Mouse (Mus musculus) B cell, adult (primary cell): ENCODE data around the gene Btnl10. TPM values are rescaled to one million over a fixed set of nuclear protein-coding genes. Genes with fewer than 3 reads are reported as not detected.

ENCODE experiments used
- total RNA-seq: library from RNA; stranded (reverse); gene quantifications from 4 replicates; pipeline ENCODE4 v1.2.4, GENCODE M21; 2023; ENCODE audit not compliant: inconsistent age

Btnl10 gene
- not detected in 4 replicates for total RNA-seq

GRCm38 (mm10) chr11:58917745-58918366 is at the start of gene Btnl10:
Gene Btnl10, plus strand, starts transcription at chr11:58917908.

GRCm38 (mm10) chr11:58903511-58904409 is 13.9 kb upstream of the Btnl10 start, which contains the start of gene Zfp39:
Gene Zfp39, minus strand, starts transcription at chr11:58904225.

DNA sequence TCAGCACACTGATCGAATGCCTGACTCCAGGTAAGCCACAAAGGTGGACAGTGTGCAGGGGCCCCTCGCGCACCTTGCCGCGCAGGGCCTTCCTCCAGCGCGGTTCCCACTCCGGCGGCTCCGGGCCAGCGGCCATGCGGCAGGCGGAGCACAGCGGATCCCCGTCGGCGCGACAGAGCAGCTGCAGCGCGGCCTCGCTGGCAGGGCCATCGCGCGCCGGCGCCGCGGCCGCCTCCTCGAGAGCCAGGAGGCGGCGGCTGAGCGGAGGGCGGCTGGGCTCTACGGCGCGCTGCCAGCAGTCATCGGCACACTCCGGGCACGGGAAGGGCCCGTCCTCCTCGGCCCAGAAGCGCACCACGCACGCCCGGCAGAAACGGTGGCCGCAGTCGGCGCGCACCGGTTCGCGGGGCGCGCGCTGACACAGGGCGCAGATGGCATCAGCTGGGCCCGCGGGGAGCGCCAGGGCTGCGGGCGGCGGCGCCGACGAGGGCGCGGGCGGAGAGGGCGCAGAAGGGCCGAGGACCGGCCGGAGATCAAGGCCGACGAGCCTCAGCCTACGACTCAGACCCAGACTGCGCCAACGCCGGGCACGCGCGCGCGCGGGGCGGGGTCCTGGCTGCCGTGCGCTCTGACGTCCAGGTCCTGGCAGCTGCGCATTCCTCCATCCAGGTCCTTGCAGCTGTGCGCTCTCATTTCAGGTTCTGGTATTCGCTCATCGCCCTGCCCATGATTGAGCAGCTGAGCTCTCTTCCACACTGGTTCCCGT is 20.8 kb downstream of the Btnl10 start, which contains the start of gene Rnf187:
TSS of gene Rnf187 (minus strand) at position 595 of the 766 bp plus-strand sequence.

DNA sequence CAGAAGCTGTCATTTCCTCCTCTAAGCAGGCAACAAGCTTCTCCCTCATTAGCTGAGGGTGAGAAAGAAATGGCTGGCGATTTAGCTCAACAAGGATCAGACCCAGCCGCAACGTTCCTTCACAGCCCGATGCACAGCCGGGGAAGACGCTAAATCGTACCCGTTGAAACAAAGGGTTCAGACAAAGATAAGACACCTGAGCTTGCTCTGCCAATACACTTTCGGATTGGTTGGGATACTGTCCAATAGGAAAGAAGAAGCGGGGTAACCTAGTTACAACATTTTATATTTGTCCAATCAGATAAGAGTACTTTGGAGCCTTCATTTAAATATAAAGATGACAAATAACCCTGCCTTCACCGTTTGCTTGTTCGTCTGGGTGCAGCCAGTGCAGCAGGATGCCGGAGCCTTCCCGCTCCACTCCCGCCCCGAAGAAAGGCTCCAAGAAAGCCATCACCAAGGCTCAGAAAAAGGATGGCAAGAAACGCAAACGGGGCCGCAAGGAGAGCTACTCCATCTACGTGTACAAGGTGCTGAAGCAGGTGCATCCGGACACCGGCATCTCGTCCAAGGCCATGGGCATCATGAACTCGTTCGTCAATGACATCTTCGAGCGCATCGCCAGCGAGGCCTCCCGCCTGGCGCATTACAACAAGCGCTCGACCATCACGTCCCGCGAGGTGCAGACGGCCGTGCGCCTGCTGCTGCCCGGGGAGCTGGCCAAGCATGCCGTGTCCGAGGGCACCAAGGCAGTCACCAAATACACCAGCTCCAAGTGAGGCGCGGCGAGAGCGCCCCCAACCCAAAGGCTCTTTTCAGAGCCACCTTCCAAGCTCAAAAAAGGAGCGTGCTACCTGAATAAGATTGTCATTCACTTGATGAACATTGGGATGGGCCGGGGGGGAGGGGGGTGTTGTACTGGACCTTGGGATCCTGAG is 31.1 kb downstream of the Btnl10 start, which contains the start of gene Hist3h2ba:
TSS of gene Hist3h2ba (plus strand) at position 379 of the 938 bp plus-strand sequence.

DNA sequence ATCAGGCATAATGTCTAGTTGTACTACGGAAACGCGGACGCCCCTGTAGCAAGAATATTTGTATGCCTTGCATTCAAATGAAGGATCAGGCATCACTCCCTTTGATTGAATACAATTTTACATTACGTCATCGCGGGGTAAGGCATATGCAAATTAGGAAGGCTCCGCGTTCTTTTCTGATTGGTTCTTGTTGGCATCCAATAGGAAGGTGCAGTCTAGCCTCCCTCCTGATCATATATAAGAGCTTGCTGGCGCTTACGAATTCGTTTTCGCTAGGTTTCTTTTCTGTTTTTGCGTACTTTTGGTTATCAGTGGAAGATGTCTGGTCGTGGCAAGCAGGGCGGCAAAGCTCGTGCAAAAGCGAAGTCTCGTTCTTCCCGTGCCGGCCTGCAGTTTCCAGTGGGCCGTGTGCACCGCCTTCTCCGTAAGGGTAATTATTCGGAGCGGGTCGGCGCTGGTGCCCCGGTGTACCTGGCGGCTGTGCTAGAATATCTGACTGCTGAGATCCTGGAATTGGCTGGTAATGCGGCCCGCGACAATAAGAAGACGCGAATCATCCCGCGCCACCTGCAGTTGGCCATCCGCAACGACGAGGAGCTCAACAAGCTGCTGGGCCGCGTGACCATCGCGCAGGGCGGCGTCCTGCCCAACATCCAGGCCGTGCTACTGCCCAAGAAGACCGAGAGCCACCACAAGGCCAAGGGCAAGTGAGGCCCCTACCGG is 36.9 kb downstream of the Btnl10 start, which contains the start of the genes Hist3h2a and Trim17:
TSS of gene Hist3h2a (plus strand) at position 266 of the 723 bp plus-strand sequence.
TSS of gene Trim17 (plus strand) at position 266 of the 723 bp plus-strand sequence.

Other genes starting within 250 kb of the Btnl10 start
- gene Olfr320, start 236.8 kb upstream of the Btnl10 start, total RNA-seq: not detected in 4 replicates
- gene Olfr319, start 218.7 kb upstream of the Btnl10 start, total RNA-seq: not detected in 4 replicates
- gene Olfr318, start 193.9 kb upstream of the Btnl10 start, total RNA-seq: 0.58 to 0.96 TPM (median 0.68 TPM) in 4 replicates
- not detected in 4 replicates for gene Olfr317, start 178.7 kb upstream of the Btnl10 start, total RNA-seq
- gene Olfr316, start 165.2 kb upstream of the Btnl10 start, total RNA-seq: not detected in 4 replicates
- gene Olfr315, start 144.7 kb upstream of the Btnl10 start, total RNA-seq: not detected in 4 replicates
- gene Olfr314, start 135.0 kb upstream of the Btnl10 start, total RNA-seq: not detected in 4 replicates
- gene Fam183b, start 115.9 kb upstream of the Btnl10 start, total RNA-seq: not detected in 4 replicates
- gene Olfr313, start 102.9 kb upstream of the Btnl10 start, total RNA-seq: not detected in 4 replicates
- gene Olfr312, start 88.7 kb upstream of the Btnl10 start, total RNA-seq: not detected in 4 replicates
- not detected in 4 replicates for gene Olfr311, start 78.7 kb upstream of the Btnl10 start, total RNA-seq
- gene Gm12258, start 70.8 kb upstream of the Btnl10 start, total RNA-seq: 5.2 to 6.3 TPM (median 5.6 TPM) in 4 replicates
- gene 2810021J22Rik, start 50.7 kb upstream of the Btnl10 start, total RNA-seq: 9.2 to 14.4 TPM (median 12.3 TPM) in 4 replicates
- gene Zfp39, start 13.7 kb upstream of the Btnl10 start, total RNA-seq: 10.5 to 13.6 TPM (median 12.3 TPM) in 4 replicates
- 125 to 135 TPM (median 129 TPM) in 4 replicates for gene Rnf187, start 21.0 kb downstream of the Btnl10 start, total RNA-seq
- 15.9 to 25.1 TPM (median 21.4 TPM) in 4 replicates for gene Hist3h2ba, start 31.0 kb downstream of the Btnl10 start, total RNA-seq
- gene Hist3h2a, start 36.8 kb downstream of the Btnl10 start, total RNA-seq: 63.1 to 74.2 TPM (median 70.1 TPM) in 4 replicates
- 0.19 to 0.42 TPM (median 0.38 TPM) in 3 of 4 replicates, not detected in the other for gene Trim17, start 36.8 kb downstream of the Btnl10 start, total RNA-seq
- gene Trim11, start 60.2 kb downstream of the Btnl10 start, total RNA-seq: 117 to 129 TPM (median 123 TPM) in 4 replicates
- 0.15 to 0.51 TPM (median 0.42 TPM) in 4 replicates for gene Obscn, start 218.5 kb downstream of the Btnl10 start, total RNA-seq
- gene Iba57, start 245.8 kb downstream of the Btnl10 start, total RNA-seq: 32.2 to 40.6 TPM (median 34.8 TPM) in 4 replicates